Mouse (Mus musculus): ENCODE measurements around the gene Gzma. TPM values are rescaled to one million over a fixed set of nuclear protein-coding genes. Genes with fewer than 3 reads are reported as not detected.

The Gzma gene
- polyA plus RNA-seq, 1 experiment from 2014 or later, result 5.6 TPM

DNA sequence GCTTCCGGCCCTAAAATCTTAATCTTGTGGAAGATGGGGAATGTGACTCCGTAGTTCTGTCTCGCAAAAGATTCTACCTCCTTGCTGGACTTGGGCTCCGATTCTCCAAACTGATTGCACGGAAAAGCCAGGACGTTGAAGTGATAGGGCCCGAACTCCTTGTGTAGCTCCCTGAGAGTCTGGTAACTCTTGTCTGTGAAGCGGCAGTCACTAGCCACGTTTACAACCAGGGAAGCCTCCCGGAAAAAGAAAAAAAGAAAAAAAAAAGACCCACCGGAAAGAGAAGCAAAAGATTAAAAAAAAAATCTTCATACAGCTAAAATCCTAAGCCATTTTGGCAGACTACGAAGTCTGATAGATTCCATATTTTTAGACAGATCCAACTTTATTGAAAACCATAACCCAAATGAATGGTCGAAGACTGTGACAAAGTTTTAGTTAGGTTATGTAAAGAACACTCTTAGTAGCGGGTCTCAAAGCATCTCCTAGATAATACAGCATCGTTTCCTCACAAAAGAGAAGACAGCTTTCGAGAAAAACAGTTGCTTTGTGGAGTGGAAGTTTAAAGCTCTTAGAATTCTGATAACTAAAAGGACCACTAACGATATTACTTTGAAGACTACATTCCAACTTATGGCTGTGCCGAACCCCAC, 55.2 kb downstream of the Gzma start:
- ATAC-seq (replicated peaks; ENCODE audit: insufficient number of reproducible peaks, insufficient read depth, low FRiP score, low read depth), result no peak

DNA sequence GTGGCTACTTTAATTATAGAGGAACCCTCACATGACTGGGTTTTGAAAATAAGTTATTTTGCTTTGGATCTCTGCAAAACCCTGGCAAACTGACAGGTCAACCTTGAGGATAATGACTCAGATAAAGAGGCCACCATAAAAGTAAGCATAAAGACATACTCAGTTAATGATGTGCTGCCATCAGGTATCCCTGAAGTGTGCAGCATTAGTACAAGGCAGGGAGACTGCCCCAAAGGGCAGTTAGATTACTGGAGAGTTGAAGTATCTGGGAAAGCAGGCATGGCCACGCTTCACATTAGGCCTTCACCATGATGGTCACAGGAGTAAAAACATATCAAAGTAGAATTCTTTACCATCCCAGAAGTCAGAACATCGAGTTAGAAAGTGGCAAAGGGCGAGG, 55.9 kb downstream of the Gzma start:
- Histone ChIP-seq H3K4me2 (peak overlapping the region; percentile 69), H3K27me3 (no peaks in the 10 kb centered on the region), H3K36me3 (peaks cover 13% of the 10 kb centered on the region), H3K9me3 (replicated peaks) (no peaks in the 10 kb centered on the region), H3K9ac (peak overlapping the region; percentile 68), H3K4me3 (peak overlapping the region; percentile 73), H3K27ac (no peak overlapping the region), H3K4me1 (replicated peaks) (peaks cover 9% of the 10 kb centered on the region)
- ATAC-seq (replicated peaks; ENCODE audit: insufficient number of reproducible peaks, insufficient read depth, low FRiP score, low read depth), result no peak
- WGBS, result 45% methylated on average over 3 of the region's 3 CpGs

More for the DNA sequence above, 55.2 kb downstream of the Gzma start:
- peak overlapping the region; percentile 73 for H3K4me3 ChIP-seq
- peak overlapping the region; percentile 69 for H3K4me2 ChIP-seq
- H3K9me3 ChIP-seq (replicated peaks), result no peaks in the 10 kb centered on the region
- H3K27ac ChIP-seq, result peak overlapping the region; percentile 82
- peaks cover 13% of the 10 kb centered on the region for H3K36me3 ChIP-seq
- peaks cover 9% of the 10 kb centered on the region for H3K4me1 ChIP-seq (replicated peaks)
- H3K27me3 ChIP-seq, result no peaks in the 10 kb centered on the region
- WGBS, result 9% methylated on average over 18 of the region's 18 CpGs
- peak overlapping the region; percentile 68 for H3K9ac ChIP-seq

Other genes with a start within 250 kb of the Gzma start
- gene Mtrex, start 173.6 kb downstream of the Gzma start, polyA plus RNA-seq (2015; fragmentation: Nextera tagmentation; extraction: Ambion mirVana), result 38.1 and 44.9 TPM in 2 replicates
- gene Dhx29, start 173.5 kb downstream of the Gzma start, polyA plus RNA-seq (2015; fragmentation: Nextera tagmentation; extraction: Ambion mirVana), result 15.0 and 15.1 TPM in 2 replicates
- gene Ccno, start 113.2 kb downstream of the Gzma start, polyA plus RNA-seq (2015; fragmentation: Nextera tagmentation; extraction: Ambion mirVana), result 0.78 and 1.4 TPM in 2 replicates
- 0.21 and 0.77 TPM in 2 replicates for gene Mcidas, start 107.1 kb downstream of the Gzma start, polyA plus RNA-seq (2015; fragmentation: Nextera tagmentation; extraction: Ambion mirVana)
- gene Cdc20b, start 65.9 kb downstream of the Gzma start, polyA plus RNA-seq (2015; fragmentation: Nextera tagmentation; extraction: Ambion mirVana), result 0.14 and 0.79 TPM in 2 replicates
- 115 and 118 TPM in 2 replicates for gene Gpx8, start 54.6 kb downstream of the Gzma start, polyA plus RNA-seq (2015; fragmentation: Nextera tagmentation; extraction: Ambion mirVana)
- gene Esm1, start 108.7 kb upstream of the Gzma start, polyA plus RNA-seq (2015; fragmentation: Nextera tagmentation; extraction: Ambion mirVana), result 1.4 and 1.8 TPM in 2 replicates
- not detected in 2 replicates for gene Gzmk, start 124.9 kb upstream of the Gzma start, polyA plus RNA-seq (2015; fragmentation: Nextera tagmentation; extraction: Ambion mirVana)
- 2.2 and 2.8 TPM in 2 replicates for gene BC067074, start 192.2 kb upstream of the Gzma start, polyA plus RNA-seq (2015; fragmentation: Nextera tagmentation; extraction: Ambion mirVana)

Measured in heart, embryonic 15.5 days (tissue).